Mouse (Mus musculus): ENCODE results near the gene Patz1. TPM values are rescaled to one million over a fixed set of nuclear protein-coding genes. Genes with fewer than 3 reads are reported as not detected.

Patz1 gene
- polyA plus RNA-seq, 3 experiments from 2014 or later, result 15.5 to 19.6 (median 16.0) TPM

Other genes starting within 250 kb of the Patz1 start
- gene Sfi1, start 95.4 kb upstream of the Patz1 start, polyA plus RNA-seq (2017; shearing (Covaris generic)), result 10 to 100 TPM; 25.9 to 49.0 (median 44.6) TPM
- 10 to 100 TPM; 57.1 to 81.6 (median 75.7) TPM for gene Eif4enif1, start 86.5 kb upstream of the Patz1 start, polyA plus RNA-seq (2017; shearing (Covaris generic))
- 100 to 1,000 TPM; 162 to 177 (median 172) TPM for gene Drg1, start 22.5 kb upstream of the Patz1 start, polyA plus RNA-seq (2017; shearing (Covaris generic))
- 10 to 100 TPM; 11.5 to 59.1 (median 35.3) TPM for gene Pik3ip1, start 41.5 kb downstream of the Patz1 start, polyA plus RNA-seq (2017; shearing (Covaris generic))
- gene Limk2, start 120.3 kb downstream of the Patz1 start, polyA plus RNA-seq (2017; shearing (Covaris generic)), result 10 to 100 TPM; 84.8 to 90.3 (median 87.8) TPM
- 10 to 100 TPM; 16.8 to 28.4 (median 21.9) TPM for gene Rnf185, start 163.5 kb downstream of the Patz1 start, polyA plus RNA-seq (2017; shearing (Covaris generic))
- under 1 TPM in 2 of 3 experiments, not detected in 1; 0.12 to 0.28 TPM for gene Pla2g3, start 199.4 kb downstream of the Patz1 start, polyA plus RNA-seq (2017; shearing (Covaris generic))
- not detected for gene Inpp5j, start 215.9 kb downstream of the Patz1 start, polyA plus RNA-seq (2017; shearing (Covaris generic))
- gene Selenom, start 225.8 kb downstream of the Patz1 start, polyA plus RNA-seq (2017; shearing (Covaris generic)), result 10 to 100 TPM in 1 of 3 experiments, 1 to 10 TPM in 2; 5.6 to 20.7 (median 8.1) TPM